Mouse (Mus musculus): ENCODE measurements around the gene Slc4a10.
A peak's percentile ranks its signal among the peaks of the same experiment; 100 is the strongest.
"Not testable (repeated sequence)": the region's sequence is repeated elsewhere in the genome, so short reads cannot be mapped to it uniquely, and the experiment has no call there.

Gene Slc4a10

GRCm38 (mm10) chr2:62046421-62046845, at the start of gene Slc4a10:
TSS of gene Slc4a10 (plus strand) at chr2:62046462.
- peak; percentile 40 to 44 for DNase-seq (ENCODE audit: low spot score in 2 of 2)

GRCm38 (mm10) chr2:62001251-62001650, 45.0 kb upstream of the Slc4a10 start:
- not testable (repeated sequence) for DNase-seq (ENCODE audit: low spot score in 2 of 2)

DNA sequence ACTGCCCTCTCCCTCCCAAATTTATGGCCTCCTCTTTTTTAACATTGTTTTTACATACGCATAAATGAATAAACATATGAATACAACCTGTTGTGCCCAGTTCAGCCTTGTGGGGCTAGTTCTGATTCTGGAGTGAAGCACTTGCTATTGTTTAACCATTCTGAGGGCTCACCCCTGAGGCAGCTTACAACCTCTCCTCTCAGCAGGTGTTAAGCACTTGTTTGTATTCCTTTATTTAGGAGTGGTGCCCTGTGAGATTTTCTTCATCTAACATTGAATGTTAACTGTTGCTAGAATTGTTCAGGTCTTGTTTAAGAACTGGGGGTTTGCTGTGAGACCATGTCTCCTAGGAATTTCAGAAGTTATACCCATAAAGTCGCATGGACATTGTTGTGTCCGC, 28.1 kb upstream of the Slc4a10 start:
- no peak for DNase-seq (ENCODE audit: low spot score in 2 of 2)

GRCm38 (mm10) chr2:62046861-62047503, 720 bp downstream of the Slc4a10 start:
- peak in 1 of 2 experiments; percentile 13 for DNase-seq (ENCODE audit: low spot score in 2 of 2)

DNA sequence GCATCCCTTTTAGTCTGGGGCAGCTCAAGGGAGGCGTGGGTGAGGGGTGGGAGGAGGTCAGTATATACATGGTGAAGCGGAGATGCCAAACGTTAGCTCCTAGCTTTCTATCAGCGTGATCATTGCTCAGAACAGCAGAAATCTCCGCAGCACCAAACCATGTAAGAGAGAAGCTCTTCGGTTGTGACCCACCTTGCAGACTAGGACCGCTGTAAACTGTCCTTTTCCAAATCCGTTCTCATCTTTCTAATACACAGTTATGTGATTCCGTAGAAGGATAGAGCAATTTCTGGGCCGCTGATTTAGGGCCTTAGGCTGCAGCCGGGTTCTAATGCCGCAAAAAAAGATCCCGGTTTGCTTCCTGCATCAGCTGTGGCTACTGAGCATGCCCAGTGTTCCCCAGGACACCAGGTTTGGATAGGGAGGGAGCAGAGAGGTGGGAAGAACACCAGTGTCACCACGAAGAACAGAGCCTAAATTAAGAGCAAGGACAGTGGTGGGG, 1.3 kb downstream of the Slc4a10 start:
- DNase-seq (ENCODE audit: low spot score in 2 of 2): peak; percentile 53 to 64

GRCm38 (mm10) chr2:62048116-62048515, 1.9 kb downstream of the Slc4a10 start:
- DNase-seq (ENCODE audit: low spot score in 2 of 2): no peak

DNA sequence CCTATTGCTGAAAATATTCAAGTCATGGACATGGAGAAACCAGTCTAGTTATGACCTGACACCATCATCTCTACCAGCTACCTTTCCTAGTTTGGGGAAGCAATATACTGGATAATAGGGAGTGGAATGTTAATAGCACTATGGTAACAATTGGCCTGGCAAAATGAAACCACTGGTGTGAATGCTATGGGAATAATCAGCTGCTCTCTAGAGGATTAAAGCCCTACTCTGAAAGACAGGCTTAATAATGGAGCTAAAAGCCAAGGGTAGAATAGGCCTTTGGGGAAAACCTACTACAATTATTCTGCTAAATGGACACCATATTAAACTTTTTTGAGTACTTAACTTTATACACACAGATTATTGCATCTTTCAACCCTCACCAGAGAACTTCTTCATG, 30.2 kb downstream of the Slc4a10 start:
- DNase-seq (ENCODE audit: low spot score in 2 of 2): no peak

DNA sequence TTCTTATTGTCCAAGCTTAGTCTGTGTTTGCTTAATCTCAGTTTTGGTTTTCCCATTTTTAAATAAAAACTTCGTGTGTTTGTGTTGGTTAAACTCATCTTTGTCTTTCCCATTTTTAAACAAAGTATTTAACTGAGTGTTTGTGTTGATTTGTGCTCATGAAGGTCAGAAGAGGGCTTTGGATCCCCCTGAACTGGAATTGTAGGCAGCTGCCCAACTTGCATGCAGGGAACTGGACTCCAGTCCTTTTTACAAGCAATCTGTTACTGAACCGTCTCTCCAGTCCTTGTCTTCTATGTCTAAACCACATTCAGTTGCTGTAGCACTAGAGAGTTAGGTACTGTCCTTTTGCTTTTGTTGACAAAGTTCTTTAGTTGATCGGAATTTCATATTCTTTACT, 41.3 kb downstream of the Slc4a10 start:
- no peak for DNase-seq (ENCODE audit: low spot score in 2 of 2)

- DNase-seq (ENCODE audit: low spot score in 2 of 2): no peak
These were observed 42.5 kb downstream of the Slc4a10 start for GRCm38 (mm10) chr2:62088715-62089114.

DNA sequence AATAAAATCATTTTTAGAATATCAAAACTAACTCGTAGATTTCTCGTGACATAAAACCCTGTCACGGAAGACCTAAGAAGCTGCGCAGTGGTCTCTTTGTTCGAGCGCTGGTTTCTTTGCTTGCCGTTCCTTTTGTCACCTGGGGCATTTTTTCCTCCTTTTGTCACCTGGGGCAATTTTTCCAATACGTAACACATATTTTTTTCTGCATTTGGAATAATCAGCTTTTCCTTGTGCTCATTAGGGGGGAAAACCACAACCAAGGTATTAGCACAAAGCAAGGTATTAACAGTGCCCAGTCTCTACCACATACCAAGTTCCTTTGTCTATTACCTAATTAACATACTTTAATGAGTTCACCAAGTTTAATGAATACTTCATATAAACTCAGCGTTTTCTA, 42.9 kb downstream of the Slc4a10 start:
- no peak for DNase-seq (ENCODE audit: low spot score in 2 of 2)

- DNase-seq (ENCODE audit: low spot score in 2 of 2): no peak
These were observed 54.3 kb downstream of the Slc4a10 start for GRCm38 (mm10) chr2:62100526-62100925.

GRCm38 (mm10) chr2:62115346-62115745, 69.1 kb downstream of the Slc4a10 start:
- no peak for DNase-seq (ENCODE audit: low spot score in 2 of 2)

DNA sequence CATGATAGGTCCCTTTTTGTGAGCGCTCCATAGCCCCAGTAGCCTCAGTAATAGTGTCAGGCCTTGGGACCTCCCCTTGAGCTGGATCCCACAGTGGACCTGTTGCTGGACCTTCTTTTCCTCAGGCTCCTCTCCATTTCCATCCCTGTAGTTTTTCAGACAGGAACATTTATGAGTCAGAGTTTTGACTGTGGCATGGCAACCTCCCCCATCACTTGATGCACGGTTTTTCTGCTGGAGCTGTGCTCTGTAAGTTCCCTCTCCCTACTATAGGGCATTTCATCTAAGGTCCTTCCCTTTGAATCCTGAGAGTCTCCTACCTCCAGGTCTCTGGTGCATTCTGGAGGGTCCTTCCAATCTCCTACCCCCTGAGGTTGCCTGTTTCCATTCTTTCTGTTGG, 83.7 kb downstream of the Slc4a10 start:
- no peak for DNase-seq (ENCODE audit: low spot score in 2 of 2)

- no peak for DNase-seq (ENCODE audit: low spot score in 2 of 2)
These were observed 88.6 kb downstream of the Slc4a10 start for GRCm38 (mm10) chr2:62134911-62135310.

DNA sequence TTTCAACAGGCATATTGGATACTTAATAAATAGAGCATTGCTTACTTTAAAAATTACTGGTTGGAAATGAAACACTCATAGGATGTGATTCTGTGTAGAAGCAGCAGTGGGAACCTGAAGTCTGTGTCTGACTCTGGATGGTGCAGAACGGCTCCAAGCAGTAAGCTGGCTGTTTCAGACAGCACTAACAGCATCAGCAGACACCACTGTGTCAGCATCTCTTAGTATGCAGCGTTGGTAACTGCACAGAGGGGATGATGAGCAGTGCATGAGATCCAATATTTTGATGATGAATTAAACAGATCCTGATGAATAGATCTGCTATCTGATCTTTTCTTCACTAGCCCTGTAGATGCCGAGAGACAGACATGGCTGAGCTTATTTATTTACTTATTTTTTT, 101.4 kb downstream of the Slc4a10 start:
- peak in 1 of 2 experiments; percentile 15 for DNase-seq (ENCODE audit: low spot score in 2 of 2)

- DNase-seq (ENCODE audit: low spot score in 2 of 2): no peak
These were observed 103.2 kb downstream of the Slc4a10 start for GRCm38 (mm10) chr2:62149421-62149820.

DNA sequence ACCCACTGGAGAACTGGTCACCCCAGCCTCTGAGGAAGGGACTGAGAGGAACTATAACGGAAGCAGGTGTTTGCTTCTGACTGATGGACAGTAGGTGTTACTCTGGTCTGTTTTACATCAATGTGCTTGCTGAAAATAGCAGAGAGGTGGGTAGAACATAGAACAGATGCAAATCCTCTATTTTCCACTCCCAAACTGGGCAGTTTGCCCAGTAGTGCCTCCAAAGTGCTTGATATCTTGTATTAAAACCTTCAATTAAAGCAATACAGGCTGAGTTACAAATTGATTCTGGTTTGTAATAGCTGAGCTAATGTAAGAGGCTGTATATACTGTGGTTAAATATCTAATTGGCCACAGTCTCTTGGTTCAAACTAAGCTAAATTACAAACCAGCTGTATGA, 104.6 kb downstream of the Slc4a10 start:
- no peak for DNase-seq (ENCODE audit: low spot score in 2 of 2)

- DNase-seq (ENCODE audit: low spot score in 2 of 2): no peak
These were observed 163.8 kb downstream of the Slc4a10 start for GRCm38 (mm10) chr2:62210109-62210508.

DNA sequence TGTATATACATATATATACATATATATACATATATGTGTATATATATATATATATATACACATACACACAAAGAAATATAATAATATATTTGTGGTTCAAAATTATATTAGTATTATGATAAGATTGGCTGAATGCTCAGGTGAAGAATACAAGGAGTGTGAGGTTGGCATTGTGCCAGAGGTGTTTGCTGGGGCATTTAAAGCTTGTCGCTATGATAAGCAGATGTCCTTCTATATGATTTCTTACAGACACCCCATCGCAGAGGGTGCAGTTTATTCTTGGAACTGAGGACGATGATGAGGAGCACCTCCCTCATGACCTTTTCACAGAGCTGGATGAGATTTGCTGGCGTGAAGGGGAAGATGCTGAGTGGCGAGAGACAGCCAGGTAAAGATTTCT, 164.8 kb downstream of the Slc4a10 start:
- DNase-seq (ENCODE audit: low spot score in 2 of 2): no peak

GRCm38 (mm10) chr2:62227563-62227962, 181.3 kb downstream of the Slc4a10 start:
- no peak for DNase-seq (ENCODE audit: low spot score in 2 of 2)

GRCm38 (mm10) chr2:62231271-62231670, 185.0 kb downstream of the Slc4a10 start:
- no peak for DNase-seq (ENCODE audit: low spot score in 2 of 2)

DNA sequence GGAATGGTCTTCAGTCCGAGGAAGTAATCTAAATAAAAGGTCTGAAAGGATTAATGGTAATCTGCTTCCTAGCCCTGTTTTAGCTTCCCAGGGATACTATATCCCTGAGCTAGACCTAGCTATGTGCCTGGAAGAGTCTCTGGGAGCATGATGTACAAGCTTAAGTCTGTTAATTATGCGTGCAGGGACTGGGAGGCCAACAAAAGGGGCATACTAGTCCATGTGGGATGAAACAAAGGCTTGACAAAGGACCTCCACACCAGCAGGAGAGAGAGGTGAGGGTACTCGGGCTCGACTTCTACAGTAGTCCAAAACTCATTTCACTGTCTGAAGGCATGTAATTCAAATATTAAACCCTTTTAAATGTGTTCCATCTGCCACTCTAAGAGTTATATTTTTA, 197.9 kb downstream of the Slc4a10 start:
- no peak for DNase-seq (ENCODE audit: low spot score in 2 of 2)

DNA sequence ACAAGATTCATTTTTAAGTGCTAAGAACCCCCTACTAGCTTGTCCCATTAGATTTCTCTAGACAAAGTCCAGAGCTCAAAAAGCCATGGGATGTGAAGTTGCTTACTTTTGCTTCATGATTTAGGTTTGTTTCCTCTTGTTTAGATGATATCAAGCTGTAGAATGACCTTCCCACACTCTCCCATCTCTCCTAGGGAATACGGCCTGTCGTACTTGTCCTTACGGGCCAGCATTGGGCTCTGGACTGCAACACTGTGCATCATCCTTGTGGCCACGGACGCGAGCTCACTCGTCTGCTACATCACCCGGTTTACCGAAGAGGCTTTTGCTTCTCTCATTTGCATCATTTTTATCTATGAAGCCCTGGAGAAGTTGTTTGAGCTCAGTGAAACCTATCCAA, 222.2 kb downstream of the Slc4a10 start:
- DNase-seq (ENCODE audit: low spot score in 2 of 2): no peak

DNA sequence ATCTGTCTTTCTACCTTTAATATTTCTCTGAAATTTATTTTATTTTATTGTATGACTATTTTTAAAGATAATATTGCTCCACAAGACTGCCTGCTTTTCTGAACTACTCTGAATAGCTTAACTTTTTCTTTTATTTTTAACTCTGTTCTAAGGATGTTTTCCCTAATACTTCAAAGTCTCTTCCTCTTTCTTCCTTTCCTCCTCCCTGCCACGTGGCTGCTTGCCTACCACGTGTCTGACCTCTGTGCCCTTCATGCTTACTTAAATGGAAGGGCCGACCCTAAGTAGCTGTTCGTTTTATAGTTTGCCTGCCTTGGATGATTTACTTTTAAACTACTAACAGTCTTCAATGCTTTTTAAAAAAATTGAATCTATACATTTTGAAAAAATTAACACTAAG, 225.6 kb downstream of the Slc4a10 start:
- no peak for DNase-seq (ENCODE audit: low spot score in 2 of 2)

All from frontal cortex, postnatal 10 days (tissue).